Mouse (Mus musculus) neural tube, embryonic 15.5 days (tissue): ENCODE data around the gene Cyp4f37. TPM values are rescaled to one million over a fixed set of nuclear protein-coding genes. Genes with fewer than 3 reads are reported as not detected.

ENCODE experiments used
- ATAC-seq: fragments of 200-750 bp; cut with Nextera tagmentation; 2 replicates; pipeline ENCODE4 v1.8.0; 2017; ENCODE audit warnings: mild to moderate bottlenecking, moderate TSS enrichment, moderate library complexity; ENCODE audit not compliant: low FRiP score
- H3K27ac ChIP-seq: fragments of 300-500 bp; sonication (generic); replicated peaks from 2 replicates; pipeline ENCODE4 v1.5.1; 2015; ENCODE audit warnings: mild to moderate bottlenecking, inconsistent platforms
- H3K27me3 ChIP-seq: fragments of 300-500 bp; sonication (generic); replicated peaks from 2 replicates; pipeline ENCODE4 v1.6.1; 2015; ENCODE audit warnings: inconsistent platforms
- H3K36me3 ChIP-seq: fragments of 300-500 bp; sonication (generic); 2 replicates; pipeline ENCODE4 v1.6.1; 2015; ENCODE audit warnings: inconsistent platforms
- H3K4me1 ChIP-seq: fragments of 300-500 bp; sonication (generic); 2 replicates; pipeline ENCODE4 v1.6.1; 2015; ENCODE audit warnings: inconsistent platforms
- H3K4me2 ChIP-seq: fragments of 300-500 bp; sonication (generic); 2 replicates; pipeline ENCODE4 v1.6.1; 2015; ENCODE audit warnings: inconsistent platforms, mild to moderate bottlenecking, moderate library complexity
- H3K4me3 ChIP-seq: fragments of 300-500 bp; sonication (generic); replicated peaks from 2 replicates; pipeline ENCODE4 v1.5.1; 2015; ENCODE audit warnings: mild to moderate bottlenecking, inconsistent platforms
- H3K9ac ChIP-seq: fragments of 300-500 bp; sonication (generic); replicated peaks from 2 replicates; pipeline ENCODE4 v1.6.1; 2015; ENCODE audit warnings: mild to moderate bottlenecking, inconsistent platforms
- H3K9me3 ChIP-seq: fragments of 300-500 bp; sonication (generic); replicated peaks from 2 replicates; pipeline ENCODE4 v1.6.1; 2016; ENCODE audit warnings: inconsistent platforms
- WGBS: fragments of 180-500 bp; shearing (Covaris S2); methylation state at CpG from one replicate; pipeline ENCODE4 v1.1.7; 2015; ENCODE audit warnings: mixed read lengths; 5-methylcytosine and 5-hydroxymethylcytosine counted together
- polyA plus RNA-seq: library from polyadenylated mRNA; unstranded; fragments of >200 nt; fragmentation: Nextera tagmentation; extraction: Ambion mirVana; gene quantifications from 2 replicates; pipeline ENCODE4 v1.2.1, GENCODE M21; 2015

Cyp4f37 gene
- polyA plus RNA-seq, 1 experiment from 2014 or later, result not detected

DNA sequence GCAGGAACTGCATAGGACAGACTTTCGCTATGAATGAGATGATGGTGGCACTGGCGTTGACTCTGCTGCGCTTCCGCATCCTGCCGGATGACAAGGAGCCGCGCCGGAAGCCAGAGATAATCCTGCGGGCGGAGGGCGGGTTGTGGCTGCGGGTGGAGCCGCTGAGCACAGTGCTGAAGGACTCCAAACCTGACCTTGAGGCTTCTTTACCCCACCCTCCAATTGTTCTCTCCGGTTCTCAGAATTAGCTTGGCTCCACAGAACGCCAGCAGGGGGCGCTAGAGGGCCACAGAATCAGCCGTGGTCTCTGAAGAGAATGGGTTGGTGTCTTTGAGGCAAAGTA is 13.8 kb downstream of the Cyp4f37 start:
- 1% methylated on average over 17 of the region's 17 CpGs for WGBS
- peaks cover 8% of the 10 kb centered on the region for H3K4me1 ChIP-seq
- H3K27ac ChIP-seq, result peak overlapping the region; percentile 68
- peak overlapping the region; percentile 44 for H3K4me3 ChIP-seq
- peak; percentile 97 for ATAC-seq
- no peaks in the 10 kb centered on the region for H3K27me3 ChIP-seq
- H3K9me3 ChIP-seq, result no peaks in the 10 kb centered on the region
- H3K4me2 ChIP-seq, result peak overlapping the region; percentile 74
- peak overlapping the region; percentile 46 for H3K9ac ChIP-seq
- no peaks in the 10 kb centered on the region for H3K36me3 ChIP-seq

DNA sequence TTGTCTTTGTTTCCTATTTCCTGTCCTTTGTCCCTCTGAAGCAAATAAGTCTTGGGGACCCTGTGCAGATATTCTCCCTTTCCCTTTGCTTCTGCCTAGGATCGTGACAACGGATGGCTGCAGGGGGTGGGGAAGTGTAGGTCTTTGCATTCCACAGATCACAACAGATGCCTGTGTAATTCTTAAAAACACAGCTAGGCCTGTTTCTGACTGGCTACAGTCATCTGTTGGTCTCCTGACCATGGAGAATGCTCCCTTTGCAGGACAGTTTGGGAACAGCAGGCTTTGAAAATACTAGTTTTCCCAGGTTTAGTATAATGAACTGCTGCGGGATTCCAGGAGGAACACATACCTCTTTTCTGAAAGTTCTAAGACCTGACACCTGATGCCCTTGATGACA is 15.2 kb downstream of the Cyp4f37 start:
- WGBS, result 70% methylated on average over 3 of the region's 3 CpGs
- ATAC-seq, result no peak

DNA sequence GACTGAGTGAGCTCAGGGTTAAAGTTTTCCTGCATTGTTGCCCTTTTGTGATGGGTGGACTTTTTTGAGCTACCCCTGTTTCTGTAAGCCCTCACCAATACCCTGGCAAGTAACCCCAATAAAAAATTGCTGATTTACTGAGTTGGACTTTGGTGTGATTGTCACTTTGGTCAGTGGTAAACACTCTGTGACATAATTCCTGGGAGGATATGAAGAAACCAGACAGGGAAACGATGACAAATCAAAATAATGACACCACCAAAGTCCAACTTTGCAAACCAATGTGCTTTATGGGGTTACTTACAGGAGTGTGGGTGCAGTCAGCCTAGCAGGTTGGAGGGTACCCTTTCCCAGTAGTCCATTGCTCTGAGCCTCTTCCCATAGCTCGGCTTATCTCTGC is 16.0 kb downstream of the Cyp4f37 start:
- H3K27ac ChIP-seq, result no peak overlapping the region
- peaks cover 8% of the 10 kb centered on the region for H3K4me1 ChIP-seq
- 85% methylated on average over 2 of the region's 2 CpGs for WGBS
- no peak for ATAC-seq
- H3K27me3 ChIP-seq, result no peaks in the 10 kb centered on the region
- no peaks in the 10 kb centered on the region for H3K36me3 ChIP-seq
- no peak overlapping the region for H3K4me3 ChIP-seq
- H3K9ac ChIP-seq, result no peak overlapping the region
- no peak overlapping the region for H3K4me2 ChIP-seq
- no peaks in the 10 kb centered on the region for H3K9me3 ChIP-seq

More for the DNA sequence above, 15.2 kb downstream of the Cyp4f37 start:
- Histone ChIP-seq H3K4me2 (no peak overlapping the region), H3K36me3 (no peaks in the 10 kb centered on the region), H3K9ac (no peak overlapping the region), H3K9me3 (no peaks in the 10 kb centered on the region), H3K4me1 (peaks cover 8% of the 10 kb centered on the region), H3K27me3 (no peaks in the 10 kb centered on the region), H3K27ac (no peak overlapping the region), H3K4me3 (no peak overlapping the region)

DNA sequence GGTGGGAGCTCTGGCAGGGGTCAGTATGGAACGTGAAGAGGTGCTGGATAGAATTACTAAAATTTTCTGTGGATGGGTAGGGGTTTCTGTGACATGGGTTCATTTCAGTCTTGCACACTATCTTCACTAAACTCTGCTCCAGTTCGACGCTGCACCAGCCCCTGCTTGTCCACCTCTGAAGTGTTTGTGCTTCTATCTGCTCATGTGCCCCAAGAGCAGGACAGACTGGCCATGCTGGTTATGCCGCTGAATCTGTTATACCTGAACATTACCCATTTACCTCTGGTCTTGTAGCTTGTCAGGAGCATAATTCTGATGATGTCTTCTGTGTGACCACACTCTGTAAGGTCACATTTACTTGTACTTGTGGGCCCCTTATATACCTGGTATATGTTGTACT is 25.5 kb downstream of the Cyp4f37 start:
- Histone ChIP-seq H3K4me1 (no peaks in the 10 kb centered on the region), H3K27ac (no peak overlapping the region), H3K4me3 (no peak overlapping the region), H3K4me2 (no peak overlapping the region), H3K27me3 (no peaks in the 10 kb centered on the region), H3K9ac (no peak overlapping the region), H3K36me3 (no peaks in the 10 kb centered on the region), H3K9me3 (no peaks in the 10 kb centered on the region)
- no peak for ATAC-seq
- WGBS, result 87% methylated on average over 4 of the region's 4 CpGs

DNA sequence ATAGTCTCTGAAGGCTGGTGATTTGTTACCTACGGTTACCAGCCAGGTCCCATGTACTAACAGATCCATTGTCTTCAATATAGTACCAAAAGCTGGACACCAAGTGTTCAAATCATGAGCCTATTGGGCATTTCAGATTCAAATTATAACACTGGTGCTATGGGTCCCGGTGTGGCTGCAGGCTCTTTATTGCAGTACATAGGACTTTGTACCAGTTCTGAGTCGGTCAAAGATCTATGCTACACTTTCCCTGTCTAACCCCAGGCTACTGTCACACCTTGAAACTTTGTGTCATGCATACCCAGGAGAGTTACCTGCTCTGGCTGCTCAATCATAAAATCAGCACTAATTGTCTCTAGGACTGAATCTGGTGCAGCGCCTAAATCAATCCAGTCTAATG is 32.8 kb downstream of the Cyp4f37 start:
- Histone ChIP-seq H3K4me3 (no peak overlapping the region), H3K36me3 (no peaks in the 10 kb centered on the region), H3K4me2 (no peak overlapping the region), H3K27ac (no peak overlapping the region), H3K4me1 (no peaks in the 10 kb centered on the region), H3K9ac (no peak overlapping the region), H3K9me3 (no peaks in the 10 kb centered on the region), H3K27me3 (no peaks in the 10 kb centered on the region)
- no peak for ATAC-seq
- 90% methylated on average over 4 of the region's 4 CpGs for WGBS

DNA sequence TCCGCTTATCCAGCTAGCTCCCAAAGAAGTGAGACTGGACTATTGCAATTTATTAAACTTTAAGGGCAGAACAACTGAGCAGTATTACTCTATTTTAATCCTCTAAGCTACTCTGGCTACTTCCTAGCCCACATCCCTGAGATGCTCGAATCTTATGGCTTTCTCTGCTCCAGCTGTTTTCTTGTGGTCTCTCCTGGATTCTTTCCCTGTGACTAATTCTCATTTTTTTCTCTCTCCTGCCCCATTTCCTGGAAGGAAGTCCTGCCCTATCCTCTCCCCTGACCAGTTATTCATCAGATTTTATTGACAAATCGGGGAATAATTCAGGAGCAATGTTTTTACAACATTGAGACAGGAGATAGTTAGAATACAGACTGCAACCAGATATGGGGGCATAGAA is 35.9 kb downstream of the Cyp4f37 start:
- Histone ChIP-seq H3K27ac (no peak overlapping the region), H3K36me3 (no peaks in the 10 kb centered on the region), H3K27me3 (no peaks in the 10 kb centered on the region), H3K4me1 (no peaks in the 10 kb centered on the region), H3K4me2 (no peak overlapping the region), H3K9me3 (no peaks in the 10 kb centered on the region), H3K9ac (no peak overlapping the region), H3K4me3 (no peak overlapping the region)
- 79% methylated on average over 3 of the region's 3 CpGs for WGBS
- no peak for ATAC-seq

DNA sequence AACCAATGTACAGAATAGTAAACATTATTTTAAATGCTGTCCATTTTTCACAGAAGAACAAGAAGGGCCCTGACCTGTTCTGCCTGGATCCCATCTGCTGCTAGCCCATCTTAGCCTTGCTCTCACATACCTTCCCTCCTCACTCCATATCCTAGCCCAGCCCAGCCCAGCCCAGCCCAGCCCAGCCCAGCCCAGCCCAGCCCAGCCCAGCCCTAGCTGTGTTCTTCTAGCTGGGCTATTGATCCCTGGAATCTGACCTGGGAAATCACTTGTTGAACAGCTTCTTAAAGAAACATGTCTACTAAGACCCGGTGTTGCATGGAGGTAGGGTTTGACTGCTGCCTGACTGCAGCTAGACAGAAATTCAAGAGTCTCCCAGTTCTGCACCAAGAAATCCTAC is 37.1 kb downstream of the Cyp4f37 start:
- Histone ChIP-seq H3K27me3 (no peaks in the 10 kb centered on the region), H3K4me2 (no peak overlapping the region), H3K9me3 (no peaks in the 10 kb centered on the region), H3K9ac (no peak overlapping the region), H3K4me3 (no peak overlapping the region), H3K27ac (no peak overlapping the region), H3K36me3 (no peaks in the 10 kb centered on the region), H3K4me1 (no peaks in the 10 kb centered on the region)
- WGBS, result 88% methylated on average over 1 of the region's 1 CpGs
- ATAC-seq, result no peak

DNA sequence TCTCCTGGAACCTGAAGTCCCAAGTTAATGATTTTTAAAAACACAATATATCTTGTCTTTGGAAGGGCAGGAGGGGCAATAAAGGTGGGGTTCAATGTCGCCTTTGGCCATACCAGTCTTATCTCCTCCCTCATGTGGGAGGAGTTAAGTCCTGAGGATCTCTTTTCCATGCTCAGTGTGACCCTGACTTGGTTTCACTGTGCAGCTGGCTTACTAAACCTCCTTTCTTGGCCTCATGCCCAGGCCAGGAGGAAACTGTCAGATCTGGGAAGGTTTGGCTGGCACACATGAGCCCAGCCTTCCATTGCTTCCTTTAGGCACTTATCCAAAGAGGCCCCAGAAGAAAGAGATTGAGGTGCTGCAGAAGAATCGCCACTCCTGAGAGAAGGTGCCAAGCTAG is 37.6 kb downstream of the Cyp4f37 start, which contains the start of gene Cyp4f40:
Gene Cyp4f40 (plus strand): TSS at position 189 of the 400 bp plus-strand sequence.
- H3K9me3 ChIP-seq, result no peaks in the 10 kb centered on the region
- no peaks in the 10 kb centered on the region for H3K27me3 ChIP-seq
- no peak within 1 kb of the TSS for H3K9ac ChIP-seq
- H3K4me1 ChIP-seq, result no peaks in the 10 kb centered on the region
- no peak within 1 kb of the TSS for H3K27ac ChIP-seq
- no peak for ATAC-seq
- H3K36me3 ChIP-seq, result no peaks in the 10 kb centered on the region
- 66% methylated on average over 2 of the region's 2 CpGs for WGBS
- no peak within 1 kb of the TSS for H3K4me2 ChIP-seq
- H3K4me3 ChIP-seq, result no peak within 1 kb of the TSS

DNA sequence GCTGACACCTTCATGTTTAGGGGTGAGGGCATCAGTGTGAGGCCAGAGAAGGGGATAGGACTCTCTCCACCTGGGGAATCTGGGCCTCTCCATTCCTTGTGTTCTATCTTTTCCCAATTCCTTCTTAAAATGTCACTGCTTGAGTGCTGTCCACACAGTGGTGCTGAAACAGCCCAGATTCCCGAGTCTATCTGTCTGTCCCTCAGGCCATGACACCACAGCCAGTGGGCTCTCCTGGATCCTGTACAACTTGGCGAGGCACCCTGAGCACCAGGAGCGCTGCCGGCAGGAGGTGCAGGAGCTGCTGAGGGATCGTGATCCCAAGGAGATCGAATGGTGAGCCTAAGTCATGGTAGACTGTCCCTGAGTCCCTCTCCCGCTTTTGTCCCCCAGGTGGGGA is 52.9 kb downstream of the Cyp4f37 start:
- Histone ChIP-seq H3K9me3 (no peaks in the 10 kb centered on the region), H3K27me3 (no peaks in the 10 kb centered on the region; the same call in 1 of the 2 replicates), H3K9ac (no peak overlapping the region), H3K36me3 (no peaks in the 10 kb centered on the region), H3K4me2 (no peak overlapping the region), H3K4me3 (no peak overlapping the region), H3K27ac (no peak overlapping the region), H3K4me1 (peaks cover 2% of the 10 kb centered on the region; the same call in 1 of the 2 replicates)
- ATAC-seq, result no peak
- 71% methylated on average over 7 of the region's 7 CpGs for WGBS

DNA sequence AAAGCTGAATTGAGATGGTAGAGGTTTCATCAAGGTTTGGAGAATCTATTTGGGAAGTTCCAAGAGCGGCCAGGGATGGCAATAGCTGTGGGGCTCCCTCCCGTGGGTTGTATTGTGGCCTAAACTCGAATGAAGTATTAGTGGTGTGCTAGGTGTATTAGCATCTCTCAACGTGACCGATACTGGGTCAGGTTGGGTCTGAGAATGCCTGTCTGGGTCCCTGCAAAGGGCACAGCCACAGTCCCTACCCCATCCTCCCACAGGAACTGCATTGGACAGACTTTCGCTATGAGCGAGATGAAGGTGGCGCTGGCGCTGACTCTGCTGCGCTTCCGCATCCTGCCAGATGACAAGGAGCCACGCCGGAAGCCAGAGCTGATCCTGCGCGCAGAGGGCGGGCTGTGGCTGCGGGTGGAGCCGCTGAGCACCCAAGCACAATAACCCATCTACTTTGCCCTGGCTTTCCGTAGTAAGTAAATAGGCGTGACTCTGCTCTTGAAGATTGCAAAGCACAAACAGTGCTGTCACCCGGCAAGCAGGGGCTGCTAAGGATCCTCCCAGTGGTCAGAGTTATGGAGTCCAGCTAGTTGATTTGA is 55.0 kb downstream of the Cyp4f37 start:
- Histone ChIP-seq H3K4me1 (peaks cover 2% of the 10 kb centered on the region; the same call in 1 of the 2 replicates), H3K27me3 (no peaks in the 10 kb centered on the region; the same call in 1 of the 2 replicates), H3K27ac (no peak overlapping the region), H3K36me3 (no peaks in the 10 kb centered on the region), H3K4me2 (peak overlapping the region; percentile 41), H3K4me3 (no peak overlapping the region), H3K9me3 (no peaks in the 10 kb centered on the region), H3K9ac (no peak overlapping the region)
- ATAC-seq, result no peak
- 54% methylated on average over 21 of the region's 21 CpGs for WGBS

DNA sequence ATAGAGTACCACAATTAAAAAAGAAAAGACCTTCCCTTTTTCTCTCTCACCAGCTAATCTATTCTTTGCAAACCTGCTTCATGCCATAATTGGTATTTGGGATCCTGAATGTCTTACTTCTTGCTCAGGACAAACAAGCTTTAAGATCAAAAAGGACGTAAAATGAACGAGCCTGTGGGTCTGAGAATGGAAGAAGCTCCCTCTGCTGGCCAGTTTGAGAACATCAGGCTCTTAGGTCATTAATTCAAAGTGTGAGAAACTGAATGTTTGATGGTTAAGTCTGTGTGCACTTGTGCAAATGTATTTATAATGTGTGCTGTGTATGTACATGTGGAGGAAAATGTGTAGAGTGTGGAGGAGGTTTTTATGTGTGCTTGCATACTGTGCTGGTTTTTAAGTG is 59.3 kb downstream of the Cyp4f37 start:
- no peak overlapping the region for H3K9ac ChIP-seq
- ATAC-seq, result no peak
- no peak overlapping the region for H3K4me3 ChIP-seq
- no peak overlapping the region for H3K27ac ChIP-seq
- no peaks in the 10 kb centered on the region for H3K36me3 ChIP-seq
- H3K4me1 ChIP-seq, result peaks cover 2% of the 10 kb centered on the region; the same call in 1 of the 2 replicates
- no peak overlapping the region for H3K4me2 ChIP-seq
- H3K27me3 ChIP-seq, result no peaks in the 10 kb centered on the region; the same call in 1 of the 2 replicates
- H3K9me3 ChIP-seq, result no peaks in the 10 kb centered on the region
- 21% methylated on average over 2 of the region's 2 CpGs for WGBS

DNA sequence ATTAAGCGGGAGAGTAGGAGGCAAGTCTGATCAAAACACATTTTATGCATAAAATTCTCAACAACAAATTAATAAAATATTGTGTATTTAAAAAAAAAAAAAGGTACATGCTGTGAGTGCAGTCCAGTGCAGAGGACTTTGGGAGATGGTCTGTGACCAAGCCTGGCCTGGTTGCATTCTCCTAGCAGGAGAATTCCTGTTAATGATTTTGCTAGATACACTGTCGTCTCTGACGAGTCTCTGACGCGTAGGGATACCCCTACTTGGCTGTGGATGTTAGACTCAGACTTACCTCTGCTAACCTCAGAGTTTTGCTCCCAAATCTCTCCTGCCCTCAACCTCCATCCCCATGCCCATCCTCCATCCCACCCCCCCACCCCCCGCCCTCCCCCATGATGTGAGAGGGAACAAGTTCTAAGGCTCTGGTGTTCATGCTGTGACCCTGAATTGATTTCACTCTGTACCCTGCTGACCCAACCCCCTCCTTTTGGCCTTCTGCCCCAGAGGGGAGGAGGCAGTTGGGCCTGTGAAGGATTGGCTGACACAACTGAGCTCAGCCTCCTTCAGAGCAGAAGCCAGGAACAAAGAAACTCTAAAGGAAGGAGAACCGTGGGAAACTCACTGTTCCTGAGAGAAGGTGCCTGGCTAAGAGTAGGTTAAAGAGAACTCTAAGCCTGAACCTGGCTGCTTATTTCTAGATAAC is 64.1 kb downstream of the Cyp4f37 start, which contains the start of gene Cyp4f15:
Gene Cyp4f15 (plus strand): TSS at position 580 of the 703 bp plus-strand sequence.
- H3K4me1 ChIP-seq, result no peaks in the 10 kb centered on the region
- no peak within 1 kb of the TSS for H3K27ac ChIP-seq
- no peaks in the 10 kb centered on the region for H3K36me3 ChIP-seq
- no peak within 1 kb of the TSS for H3K9ac ChIP-seq
- H3K9me3 ChIP-seq, result no peaks in the 10 kb centered on the region
- H3K27me3 ChIP-seq, result no peaks in the 10 kb centered on the region
- H3K4me3 ChIP-seq, result no peak within 1 kb of the TSS
- ATAC-seq, result no peak
- 33% methylated on average over 7 of the region's 7 CpGs for WGBS
- no peak within 1 kb of the TSS for H3K4me2 ChIP-seq
